Mouse (Mus musculus) natural killer cell, adult 2 months (primary cell): ENCODE results near the gene Wdtc1.

Experiments
- DNase-seq, 2 experiments: peaks; one replicate each; pipeline ENCODE4 v3.0.0; 2022; ENCODE audit warnings: low spot score in 2 of 2

The Wdtc1 gene

DNA sequence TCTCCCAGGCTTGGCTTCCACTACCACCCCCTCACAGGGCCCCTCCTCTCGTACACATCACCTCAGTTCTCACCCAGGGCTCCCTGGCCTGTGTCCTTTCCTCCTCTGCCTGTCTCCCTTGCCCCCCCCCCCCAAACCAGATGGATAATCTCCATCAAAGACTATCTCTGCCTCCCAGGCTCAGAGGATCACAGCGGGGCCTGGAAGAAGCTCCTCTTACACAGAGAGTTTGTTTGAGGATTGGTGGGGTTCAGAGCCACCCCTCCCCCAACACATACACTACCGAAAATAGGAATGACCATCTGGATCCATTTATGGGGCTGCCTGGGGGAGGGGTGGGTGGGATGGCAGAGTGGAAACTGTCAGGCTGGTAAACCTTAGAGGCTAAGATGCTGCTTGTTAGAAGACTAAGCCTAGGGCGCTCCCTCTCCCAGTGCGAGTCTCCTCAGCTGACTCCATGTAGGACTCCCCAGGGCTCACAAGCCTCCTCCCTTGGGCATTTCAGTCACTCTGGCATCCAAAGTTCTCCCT is 71.3 kb downstream of the Wdtc1 start:
- no peak for DNase-seq

DNA sequence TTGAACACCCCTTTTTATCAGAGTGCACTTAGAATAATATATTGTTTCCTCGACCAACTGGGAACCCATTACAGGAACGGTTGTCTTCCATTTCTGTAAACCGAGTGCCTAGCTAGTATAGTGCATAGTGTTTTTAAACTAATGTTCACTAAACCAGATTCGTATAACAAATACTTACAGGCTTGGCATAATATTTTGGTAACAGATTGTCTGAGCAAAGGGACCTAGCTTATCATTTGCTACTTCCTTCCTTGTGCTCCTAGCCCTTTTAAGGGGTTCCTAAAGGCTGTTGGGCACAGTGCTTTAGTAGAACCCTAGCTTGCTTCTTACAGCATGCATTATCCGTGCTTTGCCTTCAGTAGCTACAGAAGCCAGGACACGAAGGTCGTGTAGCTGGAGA is 71.8 kb downstream of the Wdtc1 start:
- no peak for DNase-seq

DNA sequence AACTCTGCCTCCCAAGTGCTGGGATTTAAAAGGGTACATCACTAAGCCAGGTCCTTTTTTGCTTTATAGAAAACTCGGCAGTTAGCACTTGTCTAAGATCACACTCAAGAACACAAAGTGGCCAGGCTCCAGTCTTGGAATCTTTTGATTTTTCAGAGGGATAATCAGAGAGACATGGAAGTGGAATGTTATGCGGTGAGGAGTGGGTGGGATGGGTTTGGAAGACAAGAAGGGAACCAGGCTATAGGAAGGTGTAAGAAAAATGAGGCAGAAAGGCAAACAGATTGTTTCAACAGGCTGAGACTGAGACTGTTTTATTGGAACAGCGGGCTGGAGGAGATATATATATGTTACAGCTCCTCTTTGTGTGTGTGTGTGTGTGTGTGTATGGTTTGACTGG is 74.8 kb downstream of the Wdtc1 start:
- no peak for DNase-seq

DNA sequence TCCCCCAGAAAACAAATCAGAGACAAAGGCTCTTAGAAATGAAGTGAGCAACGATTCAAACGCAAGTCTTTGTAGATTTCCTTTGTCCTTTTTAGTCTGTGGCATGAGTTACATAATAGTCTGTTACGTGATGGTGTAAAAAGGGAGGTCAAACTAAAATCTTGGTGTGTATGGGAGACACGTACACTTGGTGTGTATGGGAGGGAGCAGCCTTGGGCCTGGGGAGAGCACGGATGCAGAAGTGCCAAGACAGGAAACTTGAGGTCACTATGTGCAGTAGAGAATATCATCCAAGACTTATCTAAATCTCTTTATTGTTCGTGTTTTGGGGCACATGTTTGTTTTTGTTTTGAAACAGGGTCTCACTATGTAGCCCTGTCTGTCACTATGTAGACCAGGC is 75.2 kb downstream of the Wdtc1 start:
- DNase-seq = no peak

DNA sequence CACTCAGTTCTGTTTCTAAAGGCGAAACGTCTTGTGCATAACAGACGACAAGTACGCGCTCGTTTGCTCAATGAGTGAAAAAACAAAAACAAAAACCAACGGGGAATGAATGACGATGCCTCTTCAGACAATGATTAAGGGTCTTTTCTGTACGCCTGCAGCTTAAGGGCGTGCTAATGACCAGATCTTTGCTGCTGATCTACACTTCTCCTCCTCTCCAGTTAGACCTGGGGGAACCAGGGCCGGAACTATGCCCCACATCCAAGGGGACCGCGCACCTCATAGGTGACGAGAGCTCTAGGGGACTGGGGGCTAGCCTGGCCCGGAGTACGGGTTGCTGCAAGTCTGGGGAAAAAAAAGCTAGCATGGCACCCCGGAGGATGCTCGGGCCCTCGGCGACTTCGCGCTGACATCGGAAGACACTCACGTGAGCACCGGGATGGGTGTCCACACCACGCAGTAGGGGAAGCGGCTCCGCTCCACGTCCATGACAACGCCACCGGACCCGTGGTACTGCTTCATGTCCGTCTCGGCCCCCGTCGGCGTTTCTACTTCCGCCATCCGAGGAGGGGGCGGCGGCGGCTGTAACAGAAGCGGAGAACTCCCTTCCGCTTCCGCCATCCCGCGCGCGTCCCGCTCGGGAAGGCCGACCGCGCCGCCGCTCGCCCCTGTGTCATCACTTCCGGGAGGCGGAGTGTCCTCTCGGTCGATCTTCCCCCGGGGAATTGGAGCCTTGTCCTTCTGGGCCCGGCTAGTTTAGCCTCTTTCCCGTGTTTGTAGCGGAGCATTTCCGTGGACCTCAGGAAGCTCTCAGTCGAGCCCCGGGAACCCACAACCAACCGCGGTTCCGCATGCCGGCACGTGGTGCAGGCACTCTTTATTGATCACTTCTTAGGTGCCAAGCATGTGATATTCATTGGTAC is 75.9 kb downstream of the Wdtc1 start, which contains the start of gene Tmem222:
Gene Tmem222, minus strand, starts transcription at position 689 of the 923 bp plus-strand sequence.
- peak; percentile 93 for DNase-seq

DNA sequence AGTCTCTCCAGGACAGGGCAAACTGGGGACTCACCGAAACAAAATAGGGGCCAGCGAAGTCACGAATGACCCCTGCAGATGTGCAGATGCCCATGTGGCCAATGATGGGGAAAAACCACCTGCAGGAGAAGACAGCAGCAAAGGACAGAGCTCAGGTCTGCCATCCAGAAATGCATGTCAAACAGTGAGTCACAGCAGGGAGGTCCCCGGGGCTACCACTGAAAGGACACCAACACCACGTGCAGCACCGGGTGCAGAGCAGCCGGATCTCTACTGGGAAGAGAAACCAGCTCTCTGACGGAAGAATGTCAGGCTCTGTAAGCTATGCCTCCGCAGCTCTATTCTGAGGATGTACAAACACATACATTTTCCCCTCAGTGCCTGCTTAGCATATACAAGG is 82.4 kb downstream of the Wdtc1 start:
- DNase-seq = no peak

DNA sequence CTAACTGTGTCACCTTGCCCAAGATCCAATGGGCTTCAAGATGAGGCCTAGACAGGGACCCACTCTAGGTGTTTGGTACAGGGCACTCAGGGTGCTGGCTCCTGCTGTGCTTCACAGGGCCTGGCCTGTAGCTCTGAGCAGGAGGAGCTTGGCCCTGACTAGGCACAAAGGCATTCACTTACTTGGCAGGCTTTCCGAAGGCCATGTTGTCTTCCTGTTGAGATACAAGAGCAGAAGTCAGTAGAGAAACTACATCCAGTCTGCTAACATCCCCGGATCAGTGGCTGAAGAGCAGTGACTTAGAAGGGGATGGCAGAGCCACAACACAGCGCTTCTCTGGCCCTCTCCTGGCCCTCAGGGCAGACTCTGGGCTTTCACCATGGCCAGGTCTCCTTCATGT is 83.7 kb downstream of the Wdtc1 start:
- DNase-seq = no peak

DNA sequence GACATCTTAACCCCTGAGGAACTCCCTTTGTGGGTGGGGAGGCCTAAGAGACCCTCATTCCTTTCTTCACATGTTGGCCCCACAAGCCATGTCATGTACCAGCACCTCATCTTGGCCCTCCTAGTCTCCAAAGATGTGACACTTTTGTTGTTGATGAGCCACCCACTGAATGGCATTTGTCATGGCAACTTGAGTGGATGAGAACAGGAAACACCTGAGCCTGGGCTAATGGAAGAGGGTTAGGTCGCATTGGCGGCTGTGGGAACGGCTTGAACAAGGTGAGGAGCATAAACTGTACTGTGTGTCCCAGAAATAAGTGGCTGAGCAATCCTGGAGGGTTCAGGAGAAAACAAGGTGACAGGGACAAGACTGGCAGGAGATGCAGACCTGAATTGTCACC is 84.3 kb downstream of the Wdtc1 start:
- no peak for DNase-seq

DNA sequence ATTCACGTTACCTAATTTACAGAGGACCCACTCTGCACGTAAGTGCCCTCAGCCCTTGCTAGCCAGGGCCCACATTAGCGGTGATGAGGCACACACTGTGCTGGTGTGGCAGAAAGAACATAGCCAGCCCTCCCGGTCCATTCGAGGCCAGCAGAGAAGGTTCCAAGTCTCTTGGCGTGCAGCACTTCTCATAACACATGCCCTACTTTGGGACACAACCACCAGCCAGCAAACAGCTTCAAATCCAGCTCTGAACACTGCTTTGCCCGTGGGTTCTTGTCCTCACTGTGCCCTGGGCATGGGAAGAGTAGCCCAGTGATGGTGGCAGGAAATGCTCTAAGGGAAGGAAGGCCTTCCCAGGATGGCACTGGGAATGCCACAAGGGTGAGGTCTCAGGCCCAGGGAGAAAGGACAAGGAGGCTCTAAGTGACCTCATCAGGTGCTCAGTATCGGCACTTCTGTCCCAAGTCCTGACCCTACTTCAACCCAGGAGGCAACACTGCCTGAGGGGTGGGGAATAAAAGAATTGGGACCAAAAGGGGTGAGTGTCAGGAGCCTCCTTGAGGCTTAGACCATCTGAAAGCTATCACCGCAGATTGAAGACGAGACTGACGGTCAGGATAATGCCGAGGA is 86.9 kb downstream of the Wdtc1 start:
- no peak for DNase-seq

DNA sequence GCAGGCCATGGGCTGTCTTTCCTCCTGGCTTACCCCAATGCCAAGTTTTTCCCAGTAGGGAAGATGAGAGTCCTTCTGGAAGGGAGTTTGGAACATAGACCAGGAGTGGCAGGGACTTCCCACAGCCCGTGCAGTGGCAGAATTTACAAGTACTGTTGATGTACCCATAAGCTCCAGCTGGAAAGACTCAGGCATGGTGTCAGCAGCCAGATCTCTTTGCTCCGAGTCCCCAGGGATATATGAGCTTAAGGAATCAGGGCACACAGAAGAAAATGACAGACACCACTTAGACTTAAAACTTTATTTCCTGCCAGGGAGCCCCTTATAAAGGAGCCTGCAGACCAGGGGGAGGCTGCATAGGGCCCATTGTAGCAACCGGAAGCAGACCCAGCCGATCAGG is 87.5 kb downstream of the Wdtc1 start:
- no peak for DNase-seq

DNA sequence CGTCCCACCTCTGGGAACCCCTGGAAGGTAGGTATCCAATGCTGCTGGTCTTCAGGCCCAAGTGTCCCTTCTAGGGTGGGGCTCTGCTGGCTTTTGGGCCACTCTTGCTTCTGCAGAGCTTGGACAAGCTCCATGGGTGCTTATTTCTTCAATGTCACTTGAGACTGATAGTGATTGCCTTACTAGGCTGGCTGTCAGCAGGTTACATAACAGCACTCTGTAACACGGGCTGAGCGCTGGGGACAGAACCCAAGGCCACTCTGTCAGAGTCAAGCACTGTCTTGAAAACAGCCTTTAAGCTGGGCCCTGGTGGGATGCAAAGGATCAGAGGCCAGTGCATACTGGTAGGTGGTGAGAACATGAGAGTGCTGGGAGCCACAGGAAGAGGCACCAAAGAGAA is 88.0 kb downstream of the Wdtc1 start:
- no peak for DNase-seq

DNA sequence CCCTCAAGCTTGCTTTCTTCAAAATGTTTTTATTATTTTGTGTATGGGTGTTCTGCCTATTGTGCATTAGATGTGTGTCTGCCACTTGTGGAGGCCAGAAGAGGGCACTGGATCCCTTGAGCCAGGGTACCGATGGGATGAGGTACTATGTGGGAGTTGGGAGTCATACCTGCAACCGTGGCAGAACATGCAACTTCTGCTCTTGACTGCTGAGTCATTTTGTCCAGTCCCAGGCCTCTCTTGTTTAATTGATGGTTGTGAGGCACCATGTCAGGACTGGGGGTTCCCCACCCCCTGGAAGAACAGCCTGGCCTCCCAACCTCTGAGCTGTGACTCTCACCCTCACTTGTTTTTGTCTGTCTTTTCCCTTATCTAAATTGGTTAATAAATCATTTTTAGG is 88.7 kb downstream of the Wdtc1 start:
- DNase-seq = no peak

DNA sequence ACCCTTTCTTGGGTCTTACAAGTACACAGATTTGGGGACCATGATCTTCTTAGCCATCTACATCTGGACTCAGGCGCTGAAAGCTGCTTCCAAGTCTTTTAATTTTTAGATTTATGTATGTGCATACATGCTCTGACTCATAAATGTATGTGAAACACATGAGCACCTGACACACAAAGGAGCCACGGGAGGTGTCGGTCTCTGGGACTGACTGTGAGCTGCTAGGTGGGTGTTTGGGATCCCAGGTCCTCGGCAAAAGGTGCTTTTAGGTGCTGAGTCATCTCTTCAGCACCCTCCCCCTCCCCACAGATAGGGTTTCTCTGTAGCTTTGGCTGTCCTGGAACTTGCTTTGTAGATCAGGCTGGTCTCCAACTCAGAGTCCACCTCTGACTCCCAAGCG is 89.5 kb downstream of the Wdtc1 start:
- no peak for DNase-seq

DNA sequence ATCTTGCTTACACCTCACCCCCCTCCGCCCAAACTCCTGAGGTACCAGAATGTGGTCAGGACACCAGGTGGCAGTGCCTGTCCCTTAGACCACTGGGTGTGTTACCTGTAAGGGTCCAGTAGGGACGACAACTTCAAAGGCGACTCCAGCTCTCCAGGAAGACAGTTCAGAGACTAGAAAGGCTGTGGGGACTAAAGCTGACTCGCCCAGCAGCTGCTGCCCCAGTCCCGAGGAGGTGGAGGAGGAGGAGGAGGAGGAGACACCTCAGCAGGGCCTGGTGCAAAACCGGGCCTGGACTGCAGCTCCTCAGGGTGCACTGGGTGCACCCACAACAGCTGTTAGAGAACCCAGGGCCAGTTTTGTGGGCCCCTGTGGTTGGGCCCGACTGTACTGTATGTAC is 90.4 kb downstream of the Wdtc1 start, which contains the start of gene Sytl1:
Gene Sytl1, minus strand, starts transcription at position 232 of the 400 bp plus-strand sequence.
- DNase-seq = peak; percentile 18 to 23

DNA sequence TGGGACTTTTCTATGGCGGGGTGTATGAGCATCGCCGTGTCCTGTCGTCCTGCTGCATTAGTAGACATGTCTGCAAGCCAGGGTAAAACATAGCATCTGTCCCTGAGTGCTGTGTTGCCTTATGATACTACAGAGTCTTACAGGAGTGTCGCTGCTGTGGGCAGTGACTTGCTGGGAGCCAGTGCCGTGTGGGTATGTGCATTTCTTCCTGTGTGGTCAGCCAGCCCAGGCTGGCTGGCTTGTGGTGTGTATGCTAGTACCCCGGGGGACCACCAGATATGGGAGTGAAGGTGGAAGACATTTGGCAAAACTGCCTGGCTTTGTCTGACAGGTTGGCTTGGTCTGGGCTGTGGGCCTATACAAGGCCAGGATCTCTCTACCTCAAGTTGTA is 90.9 kb downstream of the Wdtc1 start:
- peak; percentile 14 to 25 for DNase-seq

DNA sequence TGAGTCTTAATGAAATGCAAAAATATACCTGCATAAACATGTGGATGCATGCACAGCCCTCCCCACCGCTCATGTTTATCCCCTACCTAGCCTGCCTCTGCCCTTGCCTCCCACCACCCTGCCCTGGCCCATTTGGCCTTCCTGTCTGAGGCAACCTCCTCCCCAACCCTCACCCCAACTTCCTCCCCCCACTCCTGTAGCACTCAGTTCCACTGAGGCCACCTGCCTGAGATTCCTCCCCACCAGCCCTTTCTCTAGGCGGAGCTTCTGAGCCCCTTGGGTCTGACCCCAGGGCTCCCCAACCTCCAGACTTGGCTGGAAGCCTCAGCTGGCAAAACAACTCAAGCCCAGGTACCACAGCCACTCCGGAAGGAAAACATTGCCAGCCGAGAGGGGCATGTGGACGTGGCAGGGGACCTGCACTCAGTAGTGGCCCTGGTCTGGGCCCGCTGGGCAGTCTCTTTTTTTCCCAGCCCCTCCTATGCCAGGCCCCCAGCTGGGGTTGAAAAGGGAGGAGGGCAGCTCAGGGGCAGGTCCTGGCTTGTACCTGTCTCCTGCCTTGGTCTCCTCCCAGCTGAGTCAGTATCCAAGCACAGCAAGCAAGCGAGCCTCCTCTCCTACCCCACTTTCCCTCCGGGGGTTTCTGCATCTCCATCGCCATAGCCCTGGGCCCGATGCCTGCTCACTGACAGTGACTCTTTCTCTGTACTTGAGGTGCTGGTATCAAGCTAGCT is 91.5 kb downstream of the Wdtc1 start:
- DNase-seq = peak; percentile 17 to 25

DNA sequence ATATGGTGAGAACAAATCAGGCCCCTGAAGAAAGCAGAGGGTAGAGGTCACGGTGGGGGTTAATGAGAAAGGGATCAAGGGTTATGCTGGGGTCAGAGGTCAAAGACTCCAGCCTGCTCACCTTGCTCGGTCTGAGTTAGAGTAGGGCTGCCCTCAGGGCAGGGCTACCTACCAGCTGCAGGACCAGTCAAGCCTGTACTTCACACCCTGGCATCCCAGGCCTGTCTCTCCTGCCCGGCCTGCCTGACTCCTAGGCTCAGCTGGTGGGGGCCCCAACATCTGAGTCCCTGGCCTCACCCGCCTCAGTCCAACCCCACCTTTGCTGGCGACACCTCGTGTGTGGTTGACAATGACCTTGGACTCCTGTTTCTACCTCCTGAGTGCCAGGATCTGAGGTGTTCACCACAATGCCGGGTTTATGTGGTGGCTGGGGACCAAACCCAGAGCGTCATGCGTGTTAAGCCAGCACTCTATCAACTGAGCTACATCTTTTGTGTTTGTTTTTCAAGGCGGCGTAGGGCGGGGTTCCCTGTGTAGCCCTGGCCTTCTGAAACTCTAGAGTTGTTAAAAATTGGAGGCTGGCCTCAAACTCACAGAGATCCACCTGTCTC is 95.4 kb downstream of the Wdtc1 start:
- DNase-seq = no peak

DNA sequence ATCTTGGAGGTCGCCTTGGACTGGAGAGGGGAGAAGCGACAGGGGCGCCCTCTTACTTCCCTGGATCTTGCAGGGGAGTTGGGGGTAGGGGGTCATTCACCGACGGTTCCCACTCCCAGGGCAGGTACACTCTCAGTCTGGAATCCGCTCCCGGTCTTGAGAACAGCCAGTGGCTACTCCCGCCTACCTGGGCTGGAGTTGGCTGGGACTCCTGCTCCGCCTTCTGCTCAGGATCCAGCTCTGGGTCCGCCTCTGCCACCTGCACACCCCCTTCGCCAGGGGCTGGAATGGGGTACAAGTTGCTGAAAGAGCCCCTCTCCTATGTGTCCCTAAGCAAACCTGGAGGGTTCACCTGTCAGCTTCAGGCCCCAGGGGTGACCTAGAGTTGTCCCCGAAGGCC is 96.1 kb downstream of the Wdtc1 start:
- DNase-seq = no peak

DNA sequence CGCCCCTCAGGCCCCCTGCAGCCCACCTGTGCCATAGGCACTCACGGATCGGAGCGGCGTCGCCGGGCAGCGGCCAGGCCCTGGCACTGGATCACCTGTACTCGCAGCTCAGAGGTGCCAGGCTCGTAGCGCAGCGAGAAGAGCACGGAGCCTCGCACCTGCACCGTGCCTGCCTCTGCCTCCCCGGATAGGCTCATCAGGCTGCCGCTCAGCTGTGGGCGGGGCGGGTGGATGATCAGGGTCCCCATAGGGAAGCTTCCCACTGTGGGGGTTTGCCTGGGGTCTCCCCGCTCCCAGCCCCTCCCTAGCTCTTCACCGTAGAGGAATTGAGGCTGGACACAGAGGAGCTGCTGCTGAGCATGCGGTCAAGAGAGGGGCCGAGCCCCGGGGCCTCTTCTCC is 96.5 kb downstream of the Wdtc1 start:
- DNase-seq = no peak

DNA sequence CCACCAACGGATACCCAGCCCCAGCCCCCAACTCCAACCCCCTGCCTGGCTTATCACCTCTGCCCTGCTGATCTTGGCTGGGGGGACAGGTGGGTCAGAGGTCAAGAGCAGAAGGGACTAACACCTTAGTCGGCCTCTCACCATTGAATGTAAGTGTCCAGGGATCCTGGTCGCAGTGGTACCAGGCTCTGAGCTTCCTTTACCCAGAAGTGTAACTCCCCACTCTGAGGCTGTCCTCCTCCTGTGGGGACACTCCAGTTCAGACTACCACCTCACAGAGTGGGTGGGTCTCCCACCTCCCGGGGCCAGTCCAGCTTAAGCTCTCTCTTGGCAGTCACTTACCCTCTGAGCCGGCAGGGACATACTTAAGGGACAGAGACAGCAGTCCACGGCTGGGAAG is 97.9 kb downstream of the Wdtc1 start:
- no peak for DNase-seq

DNA sequence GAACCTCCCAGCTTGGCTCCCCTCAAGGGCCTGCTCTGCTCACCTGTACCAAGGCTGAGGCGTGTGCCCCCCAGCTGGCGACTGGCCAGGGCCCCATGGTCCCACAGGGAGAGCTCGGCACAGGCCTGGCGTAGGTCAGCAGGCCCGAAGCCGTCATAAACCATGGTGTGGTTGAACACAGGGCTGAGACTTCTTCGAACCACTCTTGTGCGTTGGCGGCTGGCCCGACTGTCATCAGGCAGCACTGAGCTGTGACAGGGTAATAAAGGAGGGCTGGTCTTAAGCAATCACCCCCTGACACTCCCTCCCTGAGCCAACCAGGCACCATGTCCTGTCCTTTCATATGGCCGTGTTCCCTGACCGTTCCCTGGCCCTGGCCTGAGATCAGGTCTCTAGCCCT is 99.9 kb downstream of the Wdtc1 start:
- DNase-seq = no peak

DNA sequence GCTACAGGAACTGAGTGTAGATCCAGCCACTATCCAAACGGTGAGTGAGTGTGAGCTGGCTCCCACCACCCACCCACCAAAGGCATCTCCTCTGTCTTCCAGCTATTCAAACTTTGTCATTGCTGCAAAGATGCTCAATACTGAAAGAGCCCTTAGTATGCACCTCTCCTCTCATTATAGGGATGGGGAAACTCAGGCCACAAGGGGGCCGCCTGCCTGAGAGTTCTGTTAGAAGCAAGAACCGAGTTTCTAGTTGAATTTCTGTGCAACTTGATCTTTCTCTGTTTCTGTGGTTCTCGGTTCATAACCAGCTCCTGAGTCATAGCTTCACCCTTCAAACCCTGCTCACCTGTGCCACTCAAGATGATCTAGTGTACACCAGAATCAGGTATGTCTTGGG is 101.2 kb downstream of the Wdtc1 start:
- DNase-seq = no peak
